Mouse (Mus musculus) left cerebral cortex, adult 9 months (tissue): ENCODE measurements around the gene Olfr800.

ENCODE experiments used
- DNase-seq, 2 experiments: peaks; one replicate each; pipeline ENCODE4 v3.0.0; 2022; ENCODE audit warnings: low spot score in 2 of 2

The Olfr800 gene

DNA sequence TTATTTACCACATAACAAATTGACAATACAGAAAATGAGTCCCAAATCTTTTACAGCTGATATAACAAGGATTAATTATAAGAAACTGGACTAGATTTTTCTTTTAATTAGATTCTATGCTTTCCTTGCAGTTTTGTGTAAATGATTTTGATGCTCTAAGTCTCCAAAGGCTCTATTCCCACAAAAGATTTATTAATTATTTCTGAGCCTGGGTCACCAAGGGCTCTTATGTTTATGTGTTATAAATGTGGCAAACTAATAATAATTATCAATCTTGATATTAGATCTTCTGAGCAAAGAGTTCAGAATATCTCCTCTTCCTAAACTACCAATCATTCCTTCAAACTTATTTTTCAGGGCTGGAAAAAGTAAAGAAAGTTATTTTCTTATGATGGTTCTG, at the start of gene Olfr800:
Gene Olfr800, plus strand, starts transcription at position 301 of the 400 bp plus-strand sequence.
- DNase-seq: no peak

DNA sequence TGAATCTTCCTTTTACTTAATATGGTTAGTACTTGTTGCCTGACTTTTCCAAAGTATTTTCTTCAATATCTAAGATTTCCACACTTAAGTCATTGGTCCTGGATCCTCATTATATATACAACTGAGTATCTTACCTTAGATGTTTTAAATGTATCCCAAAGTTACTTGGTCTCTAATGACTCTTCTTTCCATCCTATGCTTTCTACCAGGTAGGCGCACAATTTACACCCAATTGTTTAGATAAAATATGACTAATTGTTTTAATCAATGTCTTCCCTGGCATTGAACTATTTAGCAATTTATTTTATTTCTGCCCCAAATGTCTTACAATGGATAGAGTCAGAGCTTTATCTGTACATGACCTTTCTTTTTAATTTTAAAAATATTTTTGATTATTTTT, 45.0 kb upstream of the Olfr800 start, which contains the start of gene Olfr796:
Gene Olfr796, minus strand, starts transcription at position 101 of the 400 bp plus-strand sequence.
- DNase-seq: no peak

DNA sequence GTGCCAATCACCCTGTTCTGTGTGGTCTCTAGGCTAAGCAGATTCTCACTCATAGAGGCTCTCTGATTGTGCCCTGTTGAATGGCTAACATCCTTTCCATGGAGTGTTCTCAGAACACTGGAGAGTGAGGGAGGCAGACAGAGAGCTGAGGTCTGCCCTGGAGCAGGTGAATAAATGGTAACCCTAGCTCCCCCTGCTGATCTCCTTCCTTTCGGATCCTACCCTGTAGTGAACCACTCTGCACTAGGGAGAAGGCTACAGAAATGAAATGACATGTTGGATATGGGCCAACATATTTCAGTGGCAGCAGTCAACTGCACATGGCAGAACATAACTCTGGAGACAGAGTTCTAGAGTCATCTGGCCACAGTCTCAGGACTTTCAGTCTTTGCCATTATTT, 35.8 kb upstream of the Olfr800 start:
- DNase-seq: no peak

DNA sequence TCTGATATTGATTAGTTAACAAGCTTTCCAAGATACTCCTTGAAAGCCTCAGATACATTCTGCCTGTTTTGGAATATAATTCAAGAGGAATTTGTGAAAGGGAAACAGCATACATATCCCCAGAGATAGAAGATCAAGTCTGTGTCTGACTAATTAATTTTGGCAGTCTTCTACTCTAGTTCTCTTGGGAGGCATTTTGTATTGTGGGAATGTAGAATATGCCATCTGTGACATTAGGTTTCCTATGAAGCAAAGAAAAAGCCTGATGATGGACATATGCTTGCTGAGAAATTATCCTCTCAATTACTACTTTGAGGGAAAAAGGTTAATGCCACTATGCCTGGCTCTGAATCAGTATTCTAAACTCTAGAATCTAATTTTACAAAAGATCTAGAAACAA, 34.2 kb upstream of the Olfr800 start:
- no peak for DNase-seq

DNA sequence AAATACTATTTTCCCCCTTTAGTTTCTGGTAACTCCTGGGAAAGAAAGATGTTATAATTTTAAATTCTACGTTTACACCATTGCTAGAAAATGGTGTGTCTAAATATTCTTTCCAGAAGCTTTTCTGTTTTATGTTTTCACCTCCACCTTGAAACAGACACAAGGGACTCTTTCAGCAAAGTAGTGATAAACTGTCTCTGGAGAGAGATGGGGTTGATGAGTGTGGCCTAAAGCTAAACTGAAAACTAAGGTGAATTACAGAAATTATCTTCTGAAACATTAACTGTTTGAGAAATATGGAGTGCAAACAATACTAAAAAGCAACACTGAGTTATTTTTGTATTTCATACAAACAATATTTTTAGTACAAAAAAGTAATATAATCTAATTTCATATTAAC, 29.7 kb upstream of the Olfr800 start, which contains the start of gene Olfr798:
Gene Olfr798, minus strand, starts transcription at position 101 of the 400 bp plus-strand sequence.
- DNase-seq: no peak

DNA sequence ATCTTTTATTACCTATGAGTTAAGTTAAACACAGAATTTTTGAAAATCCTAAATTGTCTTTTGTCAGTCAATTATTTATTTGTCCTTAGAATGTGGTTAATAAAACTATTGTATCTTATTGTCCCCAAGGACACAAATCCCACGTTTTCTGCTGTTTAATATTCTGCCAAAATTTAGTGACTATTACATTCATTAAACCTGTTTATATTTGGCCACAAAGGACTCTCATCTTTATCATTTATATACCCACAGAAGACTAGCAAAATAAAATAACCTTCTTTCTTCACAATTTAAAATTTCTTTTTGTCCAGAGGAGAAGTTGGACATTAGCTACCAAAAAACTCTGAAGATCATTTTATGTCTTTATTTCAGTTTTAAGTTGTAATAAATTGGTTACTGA, 20.3 kb upstream of the Olfr800 start, which contains the start of gene Olfr799:
Gene Olfr799, plus strand, starts transcription at position 301 of the 400 bp plus-strand sequence.
- no peak for DNase-seq

DNA sequence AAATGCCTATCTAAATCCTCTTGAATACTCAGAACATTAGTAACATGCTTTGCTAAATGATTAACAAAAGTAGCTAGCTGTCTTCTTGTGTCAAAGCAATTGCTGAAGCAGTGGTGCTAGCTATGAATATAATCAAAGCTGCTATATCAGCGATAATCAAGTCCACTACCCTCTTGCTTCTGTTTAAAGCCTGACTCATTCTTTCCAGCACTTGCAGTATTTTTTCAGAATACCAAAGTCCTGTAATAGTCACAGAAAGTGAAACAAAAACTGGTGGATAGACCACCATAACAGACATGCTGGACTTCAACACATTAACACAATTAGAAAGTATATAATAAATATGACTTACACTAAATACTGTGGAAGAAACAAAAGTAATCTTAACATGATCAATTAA, 5.7 kb upstream of the Olfr800 start:
- no peak for DNase-seq

DNA sequence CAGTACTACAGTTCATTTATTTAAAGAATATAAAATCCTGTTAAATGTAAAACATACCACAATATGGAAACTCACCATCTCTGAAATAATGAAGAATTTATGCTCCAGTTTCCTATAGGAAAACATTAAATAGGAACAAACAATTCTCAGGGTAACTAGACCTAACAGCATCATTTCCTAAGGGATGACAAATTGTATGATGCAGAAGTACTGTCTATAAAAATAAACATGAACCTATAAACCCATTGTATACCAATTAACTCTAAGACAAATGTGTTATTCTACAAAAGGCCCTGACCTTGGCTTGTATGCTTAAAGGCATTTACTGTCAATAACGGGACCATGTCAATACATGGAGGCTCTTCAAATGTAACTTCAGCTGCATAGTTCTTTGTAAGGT, 16.3 kb downstream of the Olfr800 start, which contains the start of gene Olfr801:
Gene Olfr801, minus strand, starts transcription at position 101 of the 400 bp plus-strand sequence.
- no peak for DNase-seq

DNA sequence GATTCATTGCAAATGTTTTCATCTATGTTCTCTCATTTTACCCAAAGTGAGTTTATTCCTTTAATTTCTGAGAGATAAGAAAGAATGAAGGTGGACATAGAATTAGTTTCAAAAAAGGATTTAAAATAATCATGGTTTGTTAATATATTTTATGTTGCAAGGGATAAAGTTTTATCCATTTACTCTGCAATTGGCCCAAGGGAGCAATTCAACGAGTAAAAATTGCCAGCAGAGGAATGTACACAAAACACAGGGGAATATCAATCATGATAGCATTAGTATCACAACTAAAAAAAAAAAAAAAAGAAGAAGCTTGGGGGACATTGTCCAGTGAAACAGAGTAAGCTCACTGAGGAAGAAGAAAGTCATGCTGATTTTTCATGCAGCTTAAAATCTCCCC, 30.6 kb downstream of the Olfr800 start, which contains the start of gene Olfr802:
Gene Olfr802, minus strand, starts transcription at position 101 of the 400 bp plus-strand sequence.
- DNase-seq: no peak

DNA sequence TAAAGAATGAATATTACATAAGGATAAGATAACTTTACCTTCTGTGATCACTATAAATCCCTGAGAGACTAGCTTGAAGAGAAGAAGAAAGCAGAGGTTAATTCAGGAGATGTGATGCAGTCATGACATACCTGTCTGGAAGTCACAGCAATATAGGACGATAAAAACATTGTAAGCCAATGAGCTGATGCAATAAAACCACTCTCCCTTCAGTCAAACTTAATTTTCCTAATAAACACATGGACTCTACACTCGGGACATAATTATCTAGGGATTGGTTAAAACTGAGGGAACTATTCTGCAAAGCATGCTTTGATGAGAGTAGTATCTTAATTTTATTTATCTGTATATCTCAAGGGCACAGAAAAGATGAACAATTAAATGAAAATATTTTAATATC, 36.7 kb downstream of the Olfr800 start, which contains the start of gene Olfr803:
Gene Olfr803, minus strand, starts transcription at position 101 of the 400 bp plus-strand sequence.
- DNase-seq: no peak

DNA sequence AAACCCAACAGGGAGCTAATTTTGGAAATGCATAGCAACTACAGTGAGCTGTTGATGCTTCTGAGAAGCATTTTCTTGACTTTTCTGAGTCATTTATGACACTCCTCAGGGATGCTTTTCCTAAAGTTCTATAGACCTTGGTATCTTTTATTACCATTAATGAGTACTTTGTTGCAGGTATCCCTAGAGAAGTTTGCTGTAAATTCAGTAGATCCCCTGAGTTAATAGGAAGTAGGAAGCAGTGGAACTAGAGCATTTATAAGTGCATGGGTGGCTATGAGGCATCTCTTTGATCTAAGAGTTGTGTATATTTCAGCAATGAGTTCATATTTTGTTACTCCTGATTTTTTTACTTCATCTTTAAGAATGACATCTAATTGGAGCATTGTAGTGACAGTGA, 45.4 kb downstream of the Olfr800 start, which contains the start of gene Olfr804:
Gene Olfr804, plus strand, starts transcription at position 301 of the 400 bp plus-strand sequence.
- DNase-seq: no peak
